Mouse (Mus musculus) urinary bladder, postnatal 36 days (tissue): ENCODE measurements around the gene Trp53bp1.
A peak's percentile ranks its signal among the peaks of the same experiment; 100 is the strongest.

Source experiments
- DNase-seq, 2 experiments: peaks; one replicate each; pipeline ENCODE4 v3.0.0; 2022; ENCODE audit warnings: low spot score in 2 of 2, mixed read lengths in 1 of 2

Gene Trp53bp1

DNA sequence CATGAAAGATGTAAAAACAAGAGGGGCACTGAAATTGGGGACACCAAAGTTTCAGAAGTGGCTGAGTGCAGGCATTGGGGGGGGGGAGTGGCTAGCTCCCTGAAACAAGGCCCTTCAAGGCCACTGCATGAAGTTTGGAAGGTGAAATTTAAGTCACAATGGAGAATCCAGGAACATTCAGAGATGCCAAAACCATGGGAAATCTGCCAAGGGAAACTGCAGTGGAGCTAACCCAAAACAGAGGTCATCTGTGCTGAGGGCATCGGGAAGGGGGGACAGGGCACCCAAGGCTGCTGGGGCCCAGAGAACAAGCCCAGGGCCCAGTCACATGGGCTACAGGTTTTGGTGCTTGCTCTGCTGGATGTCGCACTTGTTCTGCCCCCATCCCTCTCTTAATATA is 21.4 kb downstream of the Trp53bp1 start:
- DNase-seq: no peak

DNA sequence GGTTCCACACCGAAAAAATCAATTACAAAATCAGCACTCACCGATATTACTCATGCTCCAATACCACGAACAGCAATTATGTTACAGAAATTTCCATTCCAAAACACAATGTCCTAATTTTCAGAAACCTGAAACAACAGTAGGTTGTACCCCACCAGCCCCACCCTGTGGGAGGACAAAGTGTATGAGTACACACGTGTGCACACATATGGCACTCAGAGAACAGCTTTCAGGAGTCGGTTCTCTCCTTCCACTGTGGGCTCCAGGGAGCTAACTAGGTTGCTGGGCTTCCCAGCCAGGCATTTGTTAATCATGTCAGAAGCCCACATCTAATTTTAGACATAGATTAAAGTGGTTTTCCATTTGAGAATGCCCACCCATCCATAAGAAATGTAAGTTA is 27.1 kb downstream of the Trp53bp1 start:
- no peak for DNase-seq

DNA sequence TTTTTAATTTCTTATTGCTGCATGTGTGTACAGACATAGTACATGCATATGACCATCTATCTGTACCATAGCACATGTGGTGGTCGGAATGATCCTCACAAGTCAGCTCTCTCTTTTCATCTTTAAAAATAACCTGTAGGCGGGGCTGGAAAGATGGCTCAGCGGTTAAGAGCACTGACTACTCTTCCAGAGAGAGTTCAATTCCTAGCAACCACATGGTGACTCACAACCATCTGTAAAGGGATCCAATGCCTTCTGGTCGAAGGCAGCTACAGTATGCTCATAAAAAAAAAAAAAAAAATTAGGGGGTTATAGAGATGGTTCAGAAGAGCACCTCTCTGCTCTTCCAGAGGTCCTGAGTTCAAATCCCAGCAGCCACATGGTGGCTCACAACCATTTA is 31.8 kb downstream of the Trp53bp1 start:
- DNase-seq: no peak

DNA sequence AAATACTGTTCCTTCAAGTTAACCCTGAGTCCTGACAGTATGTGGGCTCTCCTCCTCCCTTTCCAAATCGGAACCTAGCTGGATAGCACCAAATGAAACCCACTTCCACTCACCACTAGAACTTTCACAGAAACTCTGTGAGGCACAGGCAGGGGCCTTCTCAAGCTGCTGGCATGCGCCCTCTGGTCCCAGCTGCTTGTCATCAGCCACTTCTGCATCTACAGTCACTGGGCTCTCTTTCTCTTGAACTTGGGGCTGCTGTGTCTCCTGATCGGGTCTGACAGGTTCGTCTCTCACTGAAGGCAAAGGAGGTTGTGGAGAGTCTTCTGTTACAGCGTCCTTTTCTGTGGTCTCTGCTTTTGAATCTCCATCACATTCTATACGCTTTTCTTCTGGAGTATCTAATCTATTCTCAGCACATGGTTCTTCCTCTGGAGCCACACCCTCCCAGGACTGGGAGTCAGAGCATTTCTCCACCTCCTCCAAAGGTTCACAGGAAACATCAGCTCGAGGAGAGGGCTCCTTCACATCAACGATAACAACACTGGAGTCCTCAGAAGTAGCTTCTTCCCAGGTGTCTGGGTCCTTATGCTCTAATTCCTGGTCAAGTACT is 35.6 kb downstream of the Trp53bp1 start:
- DNase-seq: no peak

GRCm38 (mm10) chr2:121228135-121228534 is 43.1 kb downstream of the Trp53bp1 start:
- no peak for DNase-seq

- no peak for DNase-seq
Measured at GRCm38 (mm10) chr2:121223010-121223409, 48.2 kb downstream of the Trp53bp1 start.

DNA sequence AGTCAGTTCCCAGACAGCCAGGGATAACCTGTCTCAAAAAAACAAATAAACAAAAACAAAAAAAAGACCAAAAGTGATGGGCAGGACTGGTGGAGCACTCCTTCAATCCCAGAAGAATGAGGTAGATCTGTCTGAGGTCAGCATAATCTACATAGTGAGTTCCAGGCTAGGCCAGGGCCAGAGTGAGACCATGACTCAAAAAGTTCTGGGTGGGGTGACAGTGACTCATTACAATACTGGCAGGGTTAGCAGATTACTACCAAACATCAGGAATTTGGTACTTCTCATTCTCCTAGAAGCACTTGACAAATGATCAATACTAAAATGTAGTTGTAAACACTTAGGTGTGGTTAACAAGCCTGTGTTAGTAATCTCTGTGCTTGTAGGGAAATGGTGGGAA is 51.2 kb downstream of the Trp53bp1 start:
- DNase-seq: no peak

- DNase-seq: no peak
Measured at GRCm38 (mm10) chr2:121219177-121219576, 52.0 kb downstream of the Trp53bp1 start.

GRCm38 (mm10) chr2:121214491-121214890 is 56.7 kb downstream of the Trp53bp1 start:
- no peak for DNase-seq

DNA sequence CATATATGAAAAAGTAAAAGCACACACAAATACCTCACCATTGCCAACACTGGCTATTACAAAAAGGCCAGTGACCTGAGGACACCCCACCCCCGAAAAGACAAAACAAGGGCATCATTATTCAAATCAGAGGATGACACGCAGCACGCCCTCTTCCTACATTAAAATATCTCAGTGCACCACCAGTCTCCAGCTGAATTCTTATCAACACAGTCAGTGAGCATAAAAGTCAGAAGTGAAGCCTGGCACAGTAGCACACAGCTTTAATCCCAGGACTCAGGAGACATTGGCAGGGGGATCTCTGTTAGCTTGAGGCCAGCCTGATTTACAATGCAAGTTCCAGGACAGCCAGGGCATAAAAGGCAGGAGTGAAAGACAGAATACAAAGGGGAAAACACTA is 64.7 kb downstream of the Trp53bp1 start:
- DNase-seq: no peak

- DNase-seq: no peak
Measured at GRCm38 (mm10) chr2:121204276-121204675, 66.9 kb downstream of the Trp53bp1 start.

DNA sequence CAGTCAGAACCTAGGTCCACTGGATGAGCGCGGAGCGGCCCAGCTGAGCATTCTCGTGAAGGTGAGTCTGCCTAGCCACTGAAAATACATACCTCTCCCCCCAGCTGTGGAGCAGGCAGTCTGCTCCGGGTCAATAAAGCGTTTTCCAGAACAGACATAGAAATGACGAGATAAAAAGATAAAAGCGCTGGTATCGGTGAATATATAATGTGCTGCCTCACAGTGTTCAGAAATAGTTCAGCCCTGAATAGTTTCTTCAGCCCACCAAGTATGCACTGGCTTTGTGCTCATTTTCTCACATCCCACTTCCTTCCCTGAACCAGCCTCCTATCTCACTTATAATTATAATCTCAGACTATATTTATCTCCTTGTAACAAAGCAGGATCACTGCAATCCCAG is 75.7 kb downstream of the Trp53bp1 start:
- no peak for DNase-seq

- DNase-seq: no peak
Measured at GRCm38 (mm10) chr2:121188530-121188929, 82.7 kb downstream of the Trp53bp1 start.

DNA sequence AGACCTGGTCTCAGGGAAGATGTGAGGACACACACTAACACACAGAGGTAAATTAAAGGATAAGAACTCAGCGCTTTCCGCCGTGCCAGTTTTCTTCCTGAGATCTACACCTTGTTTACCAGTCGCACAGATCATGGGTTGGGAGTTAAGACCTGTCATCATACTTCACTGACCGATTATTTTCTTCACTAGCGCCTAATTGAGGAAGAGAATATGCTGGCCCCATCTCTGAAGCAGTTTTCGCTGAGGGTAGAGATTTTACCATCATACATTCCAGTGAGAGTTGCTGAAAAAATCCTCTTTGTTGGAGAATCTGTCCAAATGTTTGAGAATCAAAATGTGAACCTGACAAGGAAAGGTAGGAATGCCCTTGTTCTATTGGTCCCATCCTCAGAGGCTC is 87.1 kb downstream of the Trp53bp1 start:
- no peak for DNase-seq

GRCm38 (mm10) chr2:121183431-121183830 is 87.8 kb downstream of the Trp53bp1 start:
- no peak for DNase-seq

GRCm38 (mm10) chr2:121178828-121179479 is 92.3 kb downstream of the Trp53bp1 start:
- no peak for DNase-seq

- peak; percentile 81 to 87 for DNase-seq
Measured at GRCm38 (mm10) chr2:121170980-121171742, 100.0 kb downstream of the Trp53bp1 start, which contains the start of gene Zscan29. Gene Zscan29 (minus strand): TSS chr2:121171125.

GRCm38 (mm10) chr2:121170481-121170971 is 100.7 kb downstream of the Trp53bp1 start, which contains the start of gene Tubgcp4:
Gene Tubgcp4 (plus strand): TSS chr2:121170654.
- peak in 1 of 2 experiments; percentile 41 for DNase-seq

DNA sequence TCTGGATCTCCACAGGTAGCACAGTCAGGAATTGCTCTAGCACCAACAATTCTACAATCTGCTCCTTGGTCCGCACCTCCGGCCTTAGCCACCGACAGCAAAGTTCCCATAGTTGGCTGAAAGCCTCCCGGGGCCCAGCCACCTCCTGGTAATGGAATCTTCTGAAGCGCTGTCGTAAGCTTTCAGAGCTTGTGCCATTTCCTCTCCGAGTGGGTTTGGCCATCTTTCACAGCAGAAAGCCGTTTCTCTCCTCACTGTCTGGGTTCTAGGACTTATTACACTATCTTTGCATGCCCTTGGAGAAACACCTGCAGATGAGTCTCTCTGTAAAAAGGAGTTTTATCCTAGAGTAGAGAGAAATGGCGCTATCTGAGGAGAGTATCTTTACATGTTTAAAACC is 101.3 kb downstream of the Trp53bp1 start:
- DNase-seq: peak; percentile 15 to 34

GRCm38 (mm10) chr2:121169173-121169572 is 102.0 kb downstream of the Trp53bp1 start:
- DNase-seq: no peak

- no peak for DNase-seq
Measured at GRCm38 (mm10) chr2:121153100-121153499, 118.1 kb downstream of the Trp53bp1 start.

DNA sequence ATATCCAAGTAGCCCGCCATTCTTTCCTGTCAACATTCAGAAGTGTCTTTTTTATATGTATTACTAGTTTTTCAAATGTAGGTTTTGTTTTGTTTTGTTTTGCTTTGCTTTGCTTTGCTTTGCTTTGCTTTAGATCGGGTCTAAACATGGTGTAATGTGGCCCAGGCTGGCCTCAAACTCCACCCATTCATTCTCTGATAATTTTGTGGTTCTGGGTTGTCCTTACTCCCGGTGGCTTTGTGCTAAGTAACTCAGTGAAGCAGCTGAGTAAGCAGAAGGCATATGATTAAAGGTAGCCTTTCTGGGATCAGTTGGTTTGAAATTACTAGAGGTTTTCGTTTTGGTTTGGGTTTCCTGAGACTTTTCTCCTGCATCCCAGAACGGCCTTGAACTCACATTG is 121.5 kb downstream of the Trp53bp1 start:
- DNase-seq: no peak
